Mouse (Mus musculus) frontal cortex, postnatal 10 days (tissue): Measurements from ENCODE around the gene Tbc1d1.

ENCODE experiments used
- DNase-seq, 2 experiments: peaks; one replicate each; pipeline ENCODE4 v3.0.0; 2022; ENCODE audit warnings: low spot score in 2 of 2, mixed read lengths in 1 of 2

Gene Tbc1d1

GRCm38 (mm10) chr5:64155861-64156550 lies at the start of gene Tbc1d1:
Tbc1d1 (plus strand) TSS chr5:64156305.
- DNase-seq: no peak

GRCm38 (mm10) chr5:64107596-64108289 lies 48.4 kb upstream of the Tbc1d1 start:
- no peak for DNase-seq

GRCm38 (mm10) chr5:64109217-64109616 lies 46.9 kb upstream of the Tbc1d1 start:
- no peak for DNase-seq

- no peak for DNase-seq
These were observed 43.7 kb upstream of the Tbc1d1 start for GRCm38 (mm10) chr5:64112360-64112759.

- DNase-seq: no peak
These were observed 41.9 kb upstream of the Tbc1d1 start for GRCm38 (mm10) chr5:64114210-64114609.

GRCm38 (mm10) chr5:64117191-64117590 lies 38.9 kb upstream of the Tbc1d1 start:
- DNase-seq: no peak

GRCm38 (mm10) chr5:64125783-64126182 lies 30.3 kb upstream of the Tbc1d1 start:
- no peak for DNase-seq

- DNase-seq: no peak
These were observed 24.6 kb upstream of the Tbc1d1 start for GRCm38 (mm10) chr5:64131550-64131949.

- no peak for DNase-seq
These were observed 22.2 kb upstream of the Tbc1d1 start for GRCm38 (mm10) chr5:64133901-64134300.

GRCm38 (mm10) chr5:64136325-64136724 lies 19.8 kb upstream of the Tbc1d1 start:
- no peak for DNase-seq

- DNase-seq: no peak
These were observed 15.9 kb upstream of the Tbc1d1 start for GRCm38 (mm10) chr5:64140202-64140601.

GRCm38 (mm10) chr5:64144315-64144714 lies 11.8 kb upstream of the Tbc1d1 start:
- no peak for DNase-seq

GRCm38 (mm10) chr5:64146384-64147005 lies 9.6 kb upstream of the Tbc1d1 start:
- no peak for DNase-seq

GRCm38 (mm10) chr5:64149184-64150127 lies 6.6 kb upstream of the Tbc1d1 start:
- DNase-seq: no peak

GRCm38 (mm10) chr5:64153319-64153718 lies 2.8 kb upstream of the Tbc1d1 start:
- DNase-seq: no peak

GRCm38 (mm10) chr5:64156579-64156978 lies 474 bp downstream of the Tbc1d1 start:
- no peak for DNase-seq

- no peak for DNase-seq
These were observed 1.8 kb downstream of the Tbc1d1 start for GRCm38 (mm10) chr5:64157926-64158325.

- DNase-seq: no peak
These were observed 2.4 kb downstream of the Tbc1d1 start for GRCm38 (mm10) chr5:64158501-64158900.

GRCm38 (mm10) chr5:64159065-64159780 lies 3.1 kb downstream of the Tbc1d1 start:
- DNase-seq: peak; percentile 32 to 34

GRCm38 (mm10) chr5:64159781-64160704 lies 3.9 kb downstream of the Tbc1d1 start:
- DNase-seq: peak; percentile 60 to 71
